Mouse (Mus musculus) bone marrow, adult 2 months (tissue): Measurements from ENCODE around the gene Clec4a1. TPM values are rescaled to one million over a fixed set of nuclear protein-coding genes. Genes with fewer than 3 reads are reported as not detected.

ENCODE experiments used
- H3K27ac ChIP-seq: fragments of 200-500 bp; 2 replicates; pipeline ENCODE4 v1.5.1; 2012; ENCODE audit warnings: low read depth, mild to moderate bottlenecking, control low read depth, inconsistent platforms, low read length; ENCODE audit not compliant: control insufficient read depth, poor library complexity, insufficient read depth
- H3K4me1 ChIP-seq: fragments of 200-500 bp; 2 replicates; pipeline ENCODE4 v1.6.1; 2011; ENCODE audit warnings: low read length; ENCODE audit not compliant: control insufficient read depth, insufficient read depth
- H3K4me3 ChIP-seq: fragments of 200-500 bp; replicated peaks from 2 replicates; pipeline ENCODE3; 2011; ENCODE audit warnings: mild to moderate bottlenecking, low read depth, low read length, control low read depth; ENCODE audit not compliant: control insufficient read depth
- CTCF ChIP-seq: fragments of 200-500 bp; IDR thresholded peaks from 2 replicates; pipeline ENCODE4 v1.5.1; 2011; ENCODE audit warnings: low read length, control low read depth; ENCODE audit not compliant: control insufficient read depth, insufficient read depth
- POLR2A ChIP-seq: fragments of 200-500 bp; IDR thresholded peaks from 2 replicates; pipeline ENCODE4 v1.6.1; 2011; ENCODE audit warnings: low read depth, mild to moderate bottlenecking, control low read depth, low read length, borderline replicate concordance; ENCODE audit not compliant: control insufficient read depth
- WGBS: fragments of 180-500 bp; shearing (Covaris S2); methylation state at CpG from one replicate; pipeline ENCODE4 v1.1.7; 2018; 5-methylcytosine and 5-hydroxymethylcytosine counted together
- polyA plus RNA-seq: library from polyadenylated mRNA; stranded (reverse); fragments of >200 nt; gene quantifications from 2 replicates; pipeline ENCODE4 v1.2.4, GENCODE M21; 2011; ENCODE audit warnings: low replicate concordance; ENCODE audit not compliant: missing spikeins, insufficient read depth, insufficient read length

Gene Clec4a1
- polyA plus RNA-seq, 1 experiment, result 26.6 TPM

GRCm38 (mm10) chr6:122969048-122969447 is 47.4 kb downstream of the Clec4a1 start:
- 69% methylated on average over 2 of the region's 2 CpGs for WGBS
- Histone ChIP-seq H3K4me1 (no peaks in the 10 kb centered on the region), H3K4me3 (no peak overlapping the region), H3K27ac (no peak overlapping the region)
- TF ChIP-seq CTCF (no peak), POLR2A (no peak)

Other genes starting within 250 kb of the Clec4a1 start
- gene Nanog, start 214.4 kb upstream of the Clec4a1 start, polyA plus RNA-seq, result 18.2 TPM in 1 of 2 replicates, not detected in the other
- gene Slc2a3, start 120.2 kb upstream of the Clec4a1 start, polyA plus RNA-seq, result 45.2 and 88.2 TPM in 2 replicates
- 9.6 and 18.0 TPM in 2 replicates for gene Foxj2, start 101.9 kb upstream of the Clec4a1 start, polyA plus RNA-seq
- gene C3ar1, start 65.7 kb upstream of the Clec4a1 start, polyA plus RNA-seq, result 0.31 and 0.35 TPM in 2 replicates
- gene Necap1, start 47.4 kb upstream of the Clec4a1 start, polyA plus RNA-seq, result 7.4 and 8.9 TPM in 2 replicates
- gene Clec4a3, start 30.7 kb downstream of the Clec4a1 start, polyA plus RNA-seq, result 3.1 and 7.9 TPM in 2 replicates
- gene Clec4a4, start 68.5 kb downstream of the Clec4a1 start, polyA plus RNA-seq, result not detected in 2 replicates
- 6.3 and 9.0 TPM in 2 replicates for gene Clec4b1, start 128.1 kb downstream of the Clec4a1 start, polyA plus RNA-seq
- gene Clec4a2, start 184.6 kb downstream of the Clec4a1 start, polyA plus RNA-seq, result 24.0 and 73.2 TPM in 2 replicates